Mouse (Mus musculus): ENCODE data around the gene Fbxo9.
"Not testable (repeated sequence)": the region's sequence is repeated elsewhere in the genome, so short reads cannot be mapped to it uniquely, and the experiment has no call there.

Fbxo9 gene

GRCm38 (mm10) chr9:78108796-78109239 lies at the start of gene Fbxo9, which contains the start of gene Ick:
Fbxo9 (minus strand) TSS chr9:78109065.
Ick (plus strand) TSS chr9:78109192.
- DNase-seq (ENCODE audit: low spot score in 2 of 2) = peak; percentile 84 to 85

- DNase-seq (ENCODE audit: low spot score in 2 of 2) = no peak
These were observed 48.4 kb upstream of the Fbxo9 start for GRCm38 (mm10) chr9:78157221-78157620.

- DNase-seq (ENCODE audit: low spot score in 2 of 2) = no peak
These were observed 45.5 kb upstream of the Fbxo9 start for GRCm38 (mm10) chr9:78154211-78154977.

- DNase-seq (ENCODE audit: low spot score in 2 of 2) = not testable (repeated sequence)
These were observed 40.9 kb upstream of the Fbxo9 start for GRCm38 (mm10) chr9:78149770-78150169.

- DNase-seq (ENCODE audit: low spot score in 2 of 2) = no peak
These were observed 39.3 kb upstream of the Fbxo9 start for GRCm38 (mm10) chr9:78148149-78148548.

- no peak for DNase-seq (ENCODE audit: low spot score in 2 of 2)
These were observed 37.8 kb upstream of the Fbxo9 start for GRCm38 (mm10) chr9:78146627-78147026.

- DNase-seq (ENCODE audit: low spot score in 2 of 2) = no peak
These were observed 37.2 kb upstream of the Fbxo9 start for GRCm38 (mm10) chr9:78146099-78146498.

GRCm38 (mm10) chr9:78139463-78139862 lies 30.6 kb upstream of the Fbxo9 start:
- no peak for DNase-seq (ENCODE audit: low spot score in 2 of 2)

- DNase-seq (ENCODE audit: low spot score in 2 of 2) = no peak
These were observed 29.3 kb upstream of the Fbxo9 start for GRCm38 (mm10) chr9:78138044-78138676.

- no peak for DNase-seq (ENCODE audit: low spot score in 2 of 2)
These were observed 26.8 kb upstream of the Fbxo9 start for GRCm38 (mm10) chr9:78135658-78136057.

- no peak for DNase-seq (ENCODE audit: low spot score in 2 of 2)
These were observed 17.8 kb upstream of the Fbxo9 start for GRCm38 (mm10) chr9:78126643-78127042.

- DNase-seq (ENCODE audit: low spot score in 2 of 2) = no peak
These were observed 17.1 kb upstream of the Fbxo9 start for GRCm38 (mm10) chr9:78126007-78126406.

GRCm38 (mm10) chr9:78124297-78124696 lies 15.4 kb upstream of the Fbxo9 start:
- no peak for DNase-seq (ENCODE audit: low spot score in 2 of 2)

GRCm38 (mm10) chr9:78122939-78123712 lies 14.3 kb upstream of the Fbxo9 start:
- DNase-seq (ENCODE audit: low spot score in 2 of 2) = no peak

GRCm38 (mm10) chr9:78121985-78122384 lies 13.1 kb upstream of the Fbxo9 start:
- no peak for DNase-seq (ENCODE audit: low spot score in 2 of 2)

GRCm38 (mm10) chr9:78121358-78121757 lies 12.5 kb upstream of the Fbxo9 start:
- no peak for DNase-seq (ENCODE audit: low spot score in 2 of 2)

GRCm38 (mm10) chr9:78117690-78118089 lies 8.8 kb upstream of the Fbxo9 start:
- no peak for DNase-seq (ENCODE audit: low spot score in 2 of 2)

GRCm38 (mm10) chr9:78115746-78116145 lies 6.9 kb upstream of the Fbxo9 start:
- no peak for DNase-seq (ENCODE audit: low spot score in 2 of 2)

- DNase-seq (ENCODE audit: low spot score in 2 of 2) = no peak
These were observed 4.6 kb upstream of the Fbxo9 start for GRCm38 (mm10) chr9:78113538-78113885.

GRCm38 (mm10) chr9:78112770-78113537 lies 4.1 kb upstream of the Fbxo9 start:
- peak; percentile 88 to 95 for DNase-seq (ENCODE audit: low spot score in 2 of 2)

- no peak for DNase-seq (ENCODE audit: low spot score in 2 of 2)
These were observed 2.6 kb upstream of the Fbxo9 start for GRCm38 (mm10) chr9:78111456-78111855.

GRCm38 (mm10) chr9:78109656-78110055 lies 791 bp upstream of the Fbxo9 start:
- DNase-seq (ENCODE audit: low spot score in 2 of 2) = peak in 1 of 2 experiments; percentile 21

All from thymus, postnatal 10 days (tissue).